Mouse (Mus musculus): ENCODE data around the gene Sdc3.
A peak's percentile ranks its signal among the peaks of the same experiment; 100 is the strongest.

Gene Sdc3

DNA sequence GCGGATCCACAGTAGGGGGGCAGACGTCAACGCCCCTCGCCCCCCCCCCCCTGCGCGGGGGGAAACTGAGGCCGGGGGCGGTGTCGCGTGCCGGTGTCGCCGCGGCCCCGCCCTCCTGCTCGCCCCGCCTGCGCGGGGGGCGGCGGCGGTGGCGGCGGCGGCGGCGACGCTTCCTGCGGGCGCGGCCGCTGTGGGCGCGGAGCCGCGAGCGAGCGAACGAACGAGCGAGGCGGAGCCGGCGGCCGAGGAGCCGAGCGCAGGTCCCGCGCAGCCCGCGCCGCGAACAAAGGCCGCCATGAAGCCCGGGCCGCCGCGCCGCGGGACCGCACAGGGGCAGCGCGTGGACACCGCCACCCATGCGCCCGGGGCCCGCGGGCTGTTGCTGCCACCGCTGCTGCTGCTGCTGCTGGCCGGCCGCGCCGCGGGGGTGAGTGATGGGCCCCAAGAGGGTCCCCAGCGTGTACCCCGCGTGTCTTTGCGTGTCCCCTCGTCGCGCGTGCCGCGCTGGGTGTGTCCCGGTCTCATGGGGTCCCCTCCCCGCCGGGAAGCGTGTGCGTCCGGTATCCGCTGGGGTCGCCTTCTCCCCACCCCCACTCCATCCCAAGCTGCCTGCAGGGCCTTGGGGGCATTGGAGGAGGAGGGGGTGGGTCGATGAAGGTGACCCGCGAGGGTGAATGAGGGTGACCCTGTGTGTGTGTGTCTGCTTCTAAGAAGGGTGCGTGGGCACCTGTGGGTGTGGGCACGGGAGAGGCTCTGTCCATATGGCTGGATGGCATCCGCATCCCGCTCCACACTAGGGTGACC, at the start of gene Sdc3:
Gene Sdc3 (plus strand): TSS at position 162 of the 804 bp plus-strand sequence.
- DNase-seq (ENCODE audit: low read depth, low spot score), result no peak

DNA sequence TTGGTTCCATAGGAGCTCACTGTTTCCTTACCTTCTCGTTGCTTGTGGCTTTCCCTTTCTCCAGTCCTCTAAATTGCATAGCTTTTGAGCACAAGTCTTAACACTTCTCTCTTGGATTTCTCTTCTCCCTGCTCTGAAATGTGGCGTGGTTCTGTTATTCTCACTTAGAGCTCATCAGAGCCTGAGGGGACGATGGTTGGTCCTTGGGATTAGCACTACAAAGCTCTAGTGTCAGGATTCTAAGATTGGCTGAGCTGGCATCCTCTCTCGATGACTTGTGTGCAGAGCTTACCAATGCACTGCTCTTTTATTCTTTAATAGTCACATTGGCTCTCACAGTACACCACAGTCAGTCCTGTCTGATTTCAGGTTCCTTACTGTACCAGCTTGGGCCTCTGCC, 48.3 kb upstream of the Sdc3 start:
- no peak for DNase-seq (ENCODE audit: low read depth, low spot score)

DNA sequence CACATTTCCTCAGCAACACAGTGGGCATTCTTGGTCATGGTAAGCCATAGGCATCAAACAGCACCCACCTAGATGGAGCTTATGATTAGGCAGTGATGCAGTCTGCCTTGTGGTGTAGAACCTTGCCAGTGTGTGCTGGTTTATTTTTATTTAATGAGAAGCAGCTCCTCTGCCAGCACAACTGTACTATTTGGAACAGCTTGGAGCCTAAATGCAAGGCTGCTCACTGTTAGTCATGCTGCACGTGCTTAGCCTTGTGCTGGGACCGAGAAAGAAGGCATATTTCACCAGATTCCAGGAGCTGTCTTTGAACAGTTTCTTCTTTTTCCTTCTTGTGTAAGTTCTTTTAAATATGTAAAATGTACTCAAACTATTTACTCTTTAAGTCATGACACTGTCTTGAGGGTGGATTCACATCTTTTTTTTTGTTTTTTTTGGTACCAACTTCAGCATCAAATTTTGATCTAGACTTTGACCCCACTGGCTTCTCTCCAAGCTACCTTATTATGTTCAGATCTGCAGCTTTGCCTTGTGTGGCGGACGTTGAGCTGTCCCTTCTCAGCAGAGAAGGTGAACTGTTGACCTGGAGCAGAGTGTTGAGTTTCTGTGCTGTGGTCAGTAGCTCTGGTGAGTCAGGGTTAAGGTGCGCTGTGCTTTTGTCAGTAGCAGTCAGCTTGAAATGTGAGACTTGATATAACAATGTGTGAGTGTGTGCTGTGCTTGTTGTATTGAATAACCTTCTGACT, 46.6 kb upstream of the Sdc3 start:
- DNase-seq (ENCODE audit: low read depth, low spot score), result peak; percentile 55

GRCm38 (mm10) chr4:130749566-130749965, 42.8 kb upstream of the Sdc3 start:
- DNase-seq (ENCODE audit: low read depth, low spot score), result no peak

DNA sequence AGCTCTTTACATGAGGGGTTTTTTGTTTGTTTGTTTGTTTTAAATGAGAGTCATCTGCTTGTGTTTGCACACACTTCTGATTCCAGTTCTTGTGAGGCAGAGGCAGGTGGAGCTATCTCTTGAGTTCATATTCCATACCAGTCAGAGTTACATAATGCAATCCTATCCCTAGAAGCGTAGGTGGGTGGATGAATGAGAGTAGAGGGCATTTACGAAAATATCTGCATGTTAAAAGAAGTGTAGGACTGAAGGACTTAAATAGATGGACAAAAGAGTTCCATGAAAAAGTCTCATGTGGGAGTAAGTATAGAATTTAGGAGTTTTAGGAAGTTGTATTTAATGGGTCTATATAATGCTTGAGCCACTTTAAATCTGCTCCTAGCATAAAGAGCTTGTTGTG, 40.4 kb upstream of the Sdc3 start:
- no peak for DNase-seq (ENCODE audit: low read depth, low spot score)

- no peak for DNase-seq (ENCODE audit: low read depth, low spot score)
Observed at GRCm38 (mm10) chr4:130752591-130752990, 39.7 kb upstream of the Sdc3 start.

- no peak for DNase-seq (ENCODE audit: low read depth, low spot score)
Observed at GRCm38 (mm10) chr4:130753755-130754154, 38.6 kb upstream of the Sdc3 start.

DNA sequence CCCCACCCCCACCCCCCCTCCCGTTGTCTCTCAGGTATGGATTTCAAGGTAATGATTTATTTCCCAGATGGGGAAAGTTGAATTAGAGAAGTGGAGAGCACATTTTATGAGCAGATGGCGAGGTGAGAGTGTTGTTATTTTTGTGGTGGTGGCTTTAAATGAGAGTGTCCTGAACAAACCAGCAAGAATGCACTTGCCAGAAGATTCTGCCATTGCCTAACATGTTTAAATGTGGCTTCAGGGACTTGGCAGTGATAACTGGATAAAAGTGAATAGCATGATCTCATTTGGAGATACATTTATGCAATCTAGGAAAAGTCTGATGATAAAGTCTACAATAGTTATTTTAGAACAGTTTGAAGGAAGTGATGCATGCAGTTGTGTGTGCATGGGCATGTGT, 37.6 kb upstream of the Sdc3 start:
- DNase-seq (ENCODE audit: low read depth, low spot score), result no peak

DNA sequence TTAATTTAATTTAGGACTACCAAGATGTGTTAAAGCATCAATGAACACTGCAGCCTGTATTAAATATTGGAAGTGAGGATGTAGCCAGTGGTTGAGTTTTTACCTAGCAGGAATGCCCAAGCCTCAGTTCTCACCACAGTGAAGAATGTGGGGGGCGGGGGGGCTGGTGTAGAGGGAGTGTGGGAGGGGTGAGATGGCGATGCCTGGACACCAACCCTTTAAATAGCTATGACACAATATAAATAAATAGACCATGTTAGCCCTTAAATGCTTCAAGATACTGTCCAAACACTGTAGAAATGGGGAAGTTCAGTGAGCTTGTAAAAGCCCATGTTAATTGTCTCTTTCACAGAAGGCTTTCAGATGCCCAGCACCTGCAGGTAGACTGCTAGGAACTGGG, 32.5 kb upstream of the Sdc3 start:
- DNase-seq (ENCODE audit: low read depth, low spot score), result no peak

- no peak for DNase-seq (ENCODE audit: low read depth, low spot score)
Observed at GRCm38 (mm10) chr4:130761809-130762208, 30.5 kb upstream of the Sdc3 start.

DNA sequence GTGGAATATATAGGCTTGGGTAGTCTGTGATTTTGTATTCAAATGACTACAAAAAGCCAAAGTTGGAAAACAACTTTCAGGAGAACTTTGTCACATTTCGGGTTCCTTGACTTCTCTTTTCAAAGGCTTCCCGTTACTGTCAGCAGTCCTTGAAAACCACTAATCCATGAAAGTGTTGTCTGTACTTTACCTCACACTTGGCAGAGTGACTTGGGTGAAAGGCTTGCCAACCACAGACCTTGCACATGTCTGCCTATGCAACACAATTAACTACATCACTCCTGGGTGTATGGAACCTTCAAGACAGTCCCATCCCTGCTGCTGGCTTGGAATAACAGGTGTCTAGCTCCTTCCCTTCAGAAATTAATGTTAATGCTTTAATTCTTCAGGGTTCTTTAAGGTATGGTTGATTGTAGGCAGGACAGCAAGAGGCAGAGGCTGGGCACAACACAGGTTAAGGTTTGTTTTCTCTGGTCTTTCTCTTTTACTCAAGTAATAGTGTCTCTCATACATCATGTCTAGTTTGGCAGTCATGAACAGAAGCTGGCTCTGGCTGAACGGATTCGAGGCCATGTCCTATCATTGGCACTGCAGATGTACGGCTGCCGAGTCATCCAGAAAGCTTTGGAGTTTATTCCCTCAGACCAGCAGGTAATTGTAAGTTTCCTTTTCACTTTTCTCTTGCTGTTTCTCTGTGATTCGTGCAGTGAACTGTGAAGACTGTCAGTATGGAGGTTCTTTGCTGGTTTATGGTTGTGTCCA, 26.8 kb upstream of the Sdc3 start:
- DNase-seq (ENCODE audit: low read depth, low spot score), result no peak

DNA sequence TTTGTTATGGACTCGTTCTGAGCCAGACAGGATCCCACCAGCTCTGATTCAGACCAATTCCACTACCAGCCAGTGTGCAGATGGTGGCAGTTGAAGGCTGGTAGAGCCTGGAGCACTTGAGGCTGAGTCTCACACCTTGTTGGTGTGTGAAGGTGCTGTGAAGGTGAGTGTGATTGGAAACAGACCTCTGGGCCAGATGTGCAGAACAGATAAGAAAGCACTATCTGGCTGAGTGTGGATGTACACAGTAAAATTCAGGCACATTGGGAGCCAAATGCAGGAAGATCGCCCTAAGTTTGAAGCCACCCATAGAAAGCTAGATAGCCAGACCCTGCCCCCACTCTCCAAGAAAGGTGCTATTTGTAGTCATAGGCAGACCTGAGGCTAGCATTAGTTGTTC, 25.9 kb upstream of the Sdc3 start:
- DNase-seq (ENCODE audit: low read depth, low spot score), result no peak

DNA sequence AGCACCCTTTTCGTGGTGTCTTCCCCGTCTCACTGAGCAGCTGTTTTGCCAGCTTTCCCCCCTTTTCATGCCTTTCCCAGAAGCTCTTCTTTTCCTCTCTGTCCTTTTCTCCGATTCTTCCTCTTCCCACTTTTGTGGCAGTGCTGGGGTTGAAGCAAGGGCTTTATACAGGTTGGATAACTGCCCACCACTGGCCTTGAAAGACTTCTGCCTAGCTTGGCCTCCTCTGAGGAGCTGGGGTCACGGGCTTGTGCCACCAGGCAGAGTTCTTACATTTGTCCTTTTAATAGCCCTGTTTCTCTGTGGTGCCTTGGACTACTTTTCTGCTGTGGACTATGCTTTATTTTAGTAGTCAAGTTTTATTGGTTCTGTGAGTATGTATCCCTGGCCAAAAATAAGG, 25.4 kb upstream of the Sdc3 start:
- no peak for DNase-seq (ENCODE audit: low read depth, low spot score)

GRCm38 (mm10) chr4:130773899-130774298, 18.4 kb upstream of the Sdc3 start:
- DNase-seq (ENCODE audit: low read depth, low spot score), result no peak

DNA sequence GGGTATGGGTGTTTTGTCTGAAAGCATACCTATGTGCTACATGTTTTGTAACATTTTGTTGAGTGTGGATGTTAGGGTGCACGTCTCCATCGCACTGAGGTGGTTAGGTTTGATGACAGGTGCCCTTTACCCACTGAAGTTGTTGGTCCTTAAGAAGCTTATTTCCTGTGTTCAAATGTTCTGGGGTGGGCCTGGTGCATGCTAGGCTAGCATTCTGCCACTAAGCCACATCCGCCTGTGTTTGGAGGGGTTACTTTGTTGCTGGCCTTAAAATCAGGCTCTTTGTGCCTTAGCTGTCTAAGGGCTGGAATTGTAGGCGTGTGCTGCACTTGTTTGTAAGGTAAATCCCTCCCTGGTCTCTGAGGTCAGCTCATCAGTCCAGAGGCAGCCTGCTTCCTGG, 17.5 kb upstream of the Sdc3 start:
- no peak for DNase-seq (ENCODE audit: low read depth, low spot score)

DNA sequence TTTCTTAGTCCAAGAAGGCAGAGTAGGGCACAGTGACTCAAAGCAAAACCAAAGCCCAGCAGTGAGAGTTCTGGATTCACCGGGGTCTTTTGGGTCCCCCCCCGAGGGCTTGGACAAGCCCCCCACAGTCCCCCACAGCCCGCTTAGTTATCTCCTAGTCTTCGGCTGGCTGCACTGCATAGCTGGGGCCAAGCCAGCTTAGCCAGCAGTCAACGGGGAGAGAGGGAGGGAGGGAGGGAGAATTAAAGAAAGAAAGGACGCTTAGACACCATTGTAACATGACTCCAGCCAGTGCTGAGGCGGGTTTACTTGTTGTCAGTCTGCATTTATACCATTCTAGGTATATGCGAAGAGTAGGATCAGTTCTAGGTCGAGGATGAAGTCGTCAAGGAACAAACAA, 14.7 kb upstream of the Sdc3 start:
- no peak for DNase-seq (ENCODE audit: low read depth, low spot score)

GRCm38 (mm10) chr4:130779037-130779436, 13.3 kb upstream of the Sdc3 start:
- DNase-seq (ENCODE audit: low read depth, low spot score), result no peak

GRCm38 (mm10) chr4:130782492-130782891, 9.8 kb upstream of the Sdc3 start:
- DNase-seq (ENCODE audit: low read depth, low spot score), result no peak

DNA sequence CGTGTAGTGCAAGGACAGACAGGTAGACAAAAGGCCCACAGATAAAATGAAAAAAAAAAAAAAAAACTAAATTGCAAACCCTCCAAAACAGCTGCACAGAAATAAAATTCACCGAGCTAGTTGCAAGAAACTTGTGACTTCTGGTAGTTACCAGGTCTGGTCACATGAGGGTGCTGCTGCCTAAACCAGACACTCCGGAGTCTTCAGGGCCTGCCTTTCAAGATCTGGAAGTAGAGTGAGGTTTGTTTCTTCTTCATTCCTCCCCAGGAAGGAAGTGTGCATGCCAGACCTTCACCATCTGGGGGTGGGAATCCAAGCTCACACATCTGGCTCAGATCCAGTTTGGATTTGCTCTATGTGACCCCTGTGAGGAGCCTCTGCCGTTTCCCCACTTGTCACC, 7.6 kb upstream of the Sdc3 start:
- DNase-seq (ENCODE audit: low read depth, low spot score), result peak; percentile 36

GRCm38 (mm10) chr4:130787530-130787929, 4.8 kb upstream of the Sdc3 start:
- no peak for DNase-seq (ENCODE audit: low read depth, low spot score)

GRCm38 (mm10) chr4:130790180-130790579, 2.2 kb upstream of the Sdc3 start:
- peak; percentile 58 for DNase-seq (ENCODE audit: low read depth, low spot score)

GRCm38 (mm10) chr4:130791811-130792375, 444 bp upstream of the Sdc3 start:
- DNase-seq (ENCODE audit: low read depth, low spot score), result no peak

Measured in skeletal muscle tissue, adult 2 months (tissue).